Mouse (Mus musculus) lung, postnatal 0 days (tissue): ENCODE results near the gene Mmp19. TPM values are rescaled to one million over a fixed set of nuclear protein-coding genes. Genes with fewer than 3 reads are reported as not detected.

Experiments used
- ATAC-seq: fragments of 200-750 bp; cut with Nextera tagmentation; 2 replicates; pipeline ENCODE4 v1.8.0; 2017; ENCODE audit warnings: moderate library complexity
- DNase-seq: peaks from one replicate; pipeline ENCODE4 v3.0.0-alpha.2; 2016; ENCODE audit warnings: low spot score
- H3K27ac ChIP-seq: fragments of 300-500 bp; sonication (generic); 2 replicates; pipeline ENCODE4 v1.5.1; 2014; ENCODE audit warnings: antibody characterized with exemption, mild to moderate bottlenecking, low read length, mixed read lengths
- H3K27me3 ChIP-seq: fragments of 300-500 bp; sonication (generic); replicated peaks from 2 replicates; pipeline ENCODE4 v1.6.1; 2014; ENCODE audit warnings: low read length, mixed read lengths; ENCODE audit not compliant: insufficient read depth
- H3K36me3 ChIP-seq: fragments of 300-500 bp; sonication (generic); 2 replicates; pipeline ENCODE4 v1.6.1; 2014; ENCODE audit warnings: low read length, mixed read lengths; ENCODE audit not compliant: insufficient read depth
- H3K4me1 ChIP-seq: fragments of 300-500 bp; sonication (generic); 2 replicates; pipeline ENCODE4 v1.6.1; 2014; ENCODE audit warnings: antibody characterized with exemption, low read depth, low read length, mixed read lengths; ENCODE audit not compliant: insufficient read depth
- H3K4me2 ChIP-seq: fragments of 300-500 bp; sonication (generic); replicated peaks from 2 replicates; pipeline ENCODE4 v1.6.1; 2014; ENCODE audit warnings: low read depth, mild to moderate bottlenecking, low read length, moderate library complexity, mixed read lengths
- H3K4me3 ChIP-seq: fragments of 300-500 bp; sonication (generic); 2 replicates; pipeline ENCODE4 v1.5.1; 2014; ENCODE audit warnings: low read depth, low read length
- H3K9ac ChIP-seq: fragments of 300-500 bp; sonication (generic); replicated peaks from 2 replicates; pipeline ENCODE4 v1.6.1; 2014; ENCODE audit warnings: low read depth, mild to moderate bottlenecking
- H3K9me3 ChIP-seq: fragments of 300-500 bp; sonication (generic); 2 replicates; pipeline ENCODE4 v1.6.1; 2016; ENCODE audit warnings: low read length, mixed read lengths
- CTCF ChIP-seq: IDR thresholded peaks from 2 replicates; pipeline ENCODE4 v1.5.1; 2016; ENCODE audit warnings: antibody characterized with exemption, mild to moderate bottlenecking
- EP300 ChIP-seq: IDR thresholded peaks from 2 replicates; pipeline ENCODE4 v1.6.1; 2016; ENCODE audit warnings: antibody characterized with exemption, mild to moderate bottlenecking, control low read depth
- WGBS: fragments of 180-500 bp; shearing (Covaris S2); extraction: QIAGEN DNeasy Blood & Tissue Kit; methylation state at CpG from one replicate; pipeline ENCODE4 v1.1.7; 2014; 5-methylcytosine and 5-hydroxymethylcytosine counted together
- polyA plus RNA-seq: library from polyadenylated mRNA; unstranded; fragments of >200 nt; fragmentation: Nextera tagmentation; extraction: Ambion mirVana; gene quantifications from 2 replicates; pipeline ENCODE4 v1.2.1, GENCODE M21; 2015

Mmp19 gene
- polyA plus RNA-seq, 1 experiment from 2014 or later, result 8.2 TPM

- H3K4me2 ChIP-seq, result no peak overlapping the region
- H3K27ac ChIP-seq, result no peak overlapping the region
- H3K4me3 ChIP-seq, result no peak overlapping the region
- H3K4me1 ChIP-seq, result no peaks in the 10 kb centered on the region
- no peak for DNase-seq
- TF ChIP-seq CTCF, result no peak
- TF ChIP-seq EP300, result no peak
- no peak overlapping the region for H3K9ac ChIP-seq
- no peak for ATAC-seq
- no peaks in the 10 kb centered on the region for H3K27me3 ChIP-seq
- no peaks in the 10 kb centered on the region for H3K9me3 ChIP-seq
- H3K36me3 ChIP-seq, result peaks cover 21% of the 10 kb centered on the region; the same call in 1 of the 2 replicates
Measured at GRCm38 (mm10) chr10:128839434-128839833, 48.7 kb downstream of the Mmp19 start.

- H3K27me3 ChIP-seq, result no peaks in the 10 kb centered on the region
- peaks cover 28% of the 10 kb centered on the region; the same call in 1 of the 2 replicates for H3K36me3 ChIP-seq
- H3K9me3 ChIP-seq, result no peaks in the 10 kb centered on the region
- no peaks in the 10 kb centered on the region for H3K4me1 ChIP-seq
- no peak overlapping the region for H3K4me2 ChIP-seq
- ATAC-seq, result no peak
- no peak overlapping the region for H3K4me3 ChIP-seq
- TF ChIP-seq CTCF, result no peak
- no peak for DNase-seq
- no peak overlapping the region for H3K9ac ChIP-seq
- no peak overlapping the region for H3K27ac ChIP-seq
Measured at GRCm38 (mm10) chr10:128840612-128841011, 49.9 kb downstream of the Mmp19 start.

- H3K27me3 ChIP-seq, result no peaks in the 10 kb centered on the region
- no peak overlapping the region for H3K27ac ChIP-seq
- TF ChIP-seq EP300 (no peak), CTCF (no peak)
- ATAC-seq (no peak), DNase-seq (no peak)
- H3K36me3 ChIP-seq, result peaks cover 24% of the 10 kb centered on the region; the same call in 1 of the 2 replicates
- H3K4me1 ChIP-seq, result no peaks in the 10 kb centered on the region
- H3K4me2 ChIP-seq, result no peak overlapping the region
- WGBS, result 90% methylated on average over 5 of the region's 5 CpGs
- H3K4me3 ChIP-seq, result no peak overlapping the region
- H3K9ac ChIP-seq, result no peak overlapping the region
- no peaks in the 10 kb centered on the region for H3K9me3 ChIP-seq
Measured at GRCm38 (mm10) chr10:128843260-128843659, 52.5 kb downstream of the Mmp19 start.

GRCm38 (mm10) chr10:128845516-128845915, 54.8 kb downstream of the Mmp19 start:
- no peak overlapping the region for H3K4me3 ChIP-seq
- TF ChIP-seq CTCF, result peak; percentile 76
- TF ChIP-seq EP300, result no peak
- DNase-seq, result peak; percentile 80

GRCm38 (mm10) chr10:128846664-128847063, 56.0 kb downstream of the Mmp19 start:
- H3K36me3 ChIP-seq, result peaks cover 23% of the 10 kb centered on the region; the same call in 1 of the 2 replicates
- ATAC-seq, result no peak

More at GRCm38 (mm10) chr10:128845516-128845915, 54.8 kb downstream of the Mmp19 start:
- no peak overlapping the region for H3K27ac ChIP-seq
- H3K9ac ChIP-seq, result no peak overlapping the region
- WGBS, result 60% methylated on average over 2 of the region's 2 CpGs
- no peaks in the 10 kb centered on the region for H3K4me1 ChIP-seq
- H3K27me3 ChIP-seq, result no peaks in the 10 kb centered on the region
- H3K9me3 ChIP-seq, result no peaks in the 10 kb centered on the region
- no peak for ATAC-seq
- H3K4me2 ChIP-seq, result no peak overlapping the region
- H3K36me3 ChIP-seq, result peaks cover 21% of the 10 kb centered on the region; the same call in 1 of the 2 replicates

GRCm38 (mm10) chr10:128848426-128848825, 57.7 kb downstream of the Mmp19 start:
- H3K4me2 ChIP-seq, result no peak overlapping the region
- H3K36me3 ChIP-seq, result peaks cover 15% of the 10 kb centered on the region; the same call in 1 of the 2 replicates
- no peak overlapping the region for H3K9ac ChIP-seq
- no peak overlapping the region for H3K27ac ChIP-seq
- DNase-seq (no peak), ATAC-seq (no peak)
- TF ChIP-seq EP300, result no peak
- no peak for TF ChIP-seq CTCF
- no peaks in the 10 kb centered on the region for H3K9me3 ChIP-seq
- WGBS, result 69% methylated on average over 2 of the region's 2 CpGs
- H3K4me3 ChIP-seq, result no peak overlapping the region
- no peaks in the 10 kb centered on the region for H3K27me3 ChIP-seq
- H3K4me1 ChIP-seq, result no peaks in the 10 kb centered on the region

More at GRCm38 (mm10) chr10:128846664-128847063, 56.0 kb downstream of the Mmp19 start:
- no peak overlapping the region for H3K4me3 ChIP-seq
- 91% methylated on average over 4 of the region's 4 CpGs for WGBS
- H3K4me2 ChIP-seq, result no peak overlapping the region
- no peak overlapping the region for H3K9ac ChIP-seq
- H3K9me3 ChIP-seq, result no peaks in the 10 kb centered on the region
- no peaks in the 10 kb centered on the region for H3K4me1 ChIP-seq
- no peak for DNase-seq
- no peaks in the 10 kb centered on the region for H3K27me3 ChIP-seq
- H3K27ac ChIP-seq, result no peak overlapping the region
- TF ChIP-seq EP300, result no peak
- TF ChIP-seq CTCF, result no peak

- H3K4me2 ChIP-seq, result no peak overlapping the region
- no peak overlapping the region for H3K4me3 ChIP-seq
- 0 out of 2 replicates have a peak, but pooled peaks cover 7% of the 10 kb centered on the region for H3K36me3 ChIP-seq
- no peak overlapping the region for H3K9ac ChIP-seq
- WGBS, result 79% methylated on average over 3 of the region's 3 CpGs
- TF ChIP-seq CTCF, result no peak
- TF ChIP-seq EP300, result no peak
- H3K9me3 ChIP-seq, result no peaks in the 10 kb centered on the region
- no peaks in the 10 kb centered on the region for H3K4me1 ChIP-seq
- ATAC-seq, result no peak
- H3K27ac ChIP-seq, result no peak overlapping the region
- DNase-seq, result no peak
- H3K27me3 ChIP-seq, result no peaks in the 10 kb centered on the region
Measured at GRCm38 (mm10) chr10:128850339-128850738, 59.6 kb downstream of the Mmp19 start.

Other genes starting within 250 kb of the Mmp19 start
- gene Zc3h10, start 243.1 kb upstream of the Mmp19 start, polyA plus RNA-seq, result 13.6 and 15.3 TPM in 2 replicates
- gene Rpl41, start 241.6 kb upstream of the Mmp19 start, polyA plus RNA-seq, result 2,921 and 3,267 TPM in 2 replicates
- 64.2 and 66.5 TPM in 2 replicates for gene Pa2g4, start 224.9 kb upstream of the Mmp19 start, polyA plus RNA-seq
- 21.4 and 22.6 TPM in 2 replicates for gene Erbb3, start 201.3 kb upstream of the Mmp19 start, polyA plus RNA-seq
- gene Rps26, start 164.2 kb upstream of the Mmp19 start, polyA plus RNA-seq, result 459 and 465 TPM in 2 replicates
- 1.3 and 1.5 TPM in 2 replicates for gene Ikzf4, start 144.9 kb upstream of the Mmp19 start, polyA plus RNA-seq
- gene Suox, start 116.8 kb upstream of the Mmp19 start, polyA plus RNA-seq, result 12.3 and 12.6 TPM in 2 replicates
- 69.1 and 71.8 TPM in 2 replicates for gene Rab5b, start 94.6 kb upstream of the Mmp19 start, polyA plus RNA-seq
- 1.0 and 1.4 TPM in 2 replicates for gene Pmel, start 86.7 kb upstream of the Mmp19 start, polyA plus RNA-seq
- 33.9 and 34.7 TPM in 2 replicates for gene Cdk2, start 85.9 kb upstream of the Mmp19 start, polyA plus RNA-seq
- gene Dgka, start 46.1 kb upstream of the Mmp19 start, polyA plus RNA-seq, result 16.8 and 17.9 TPM in 2 replicates
- gene Pym1, start 43.0 kb upstream of the Mmp19 start, polyA plus RNA-seq, result 23.4 and 24.9 TPM in 2 replicates
- 44.0 and 51.9 TPM in 2 replicates for gene Dnajc14, start 13.2 kb downstream of the Mmp19 start, polyA plus RNA-seq
- 13.6 and 13.8 TPM in 2 replicates for gene Tmem198b, start 13.5 kb downstream of the Mmp19 start, polyA plus RNA-seq
- 113 and 119 TPM in 2 replicates for gene Sarnp, start 26.4 kb downstream of the Mmp19 start, polyA plus RNA-seq
- gene Ormdl2, start 30.7 kb downstream of the Mmp19 start, polyA plus RNA-seq, result 59.8 and 62.1 TPM in 2 replicates
- gene Gdf11, start 100.8 kb downstream of the Mmp19 start, polyA plus RNA-seq, result 1.6 and 2.1 TPM in 2 replicates
- 761 and 764 TPM in 2 replicates for gene Cd63, start 110.1 kb downstream of the Mmp19 start, polyA plus RNA-seq
- 13.2 and 16.7 TPM in 2 replicates for gene Rdh5, start 132.0 kb downstream of the Mmp19 start, polyA plus RNA-seq
- 228 and 243 TPM in 2 replicates for gene Bloc1s1, start 133.1 kb downstream of the Mmp19 start, polyA plus RNA-seq
- 14.6 and 20.7 TPM in 2 replicates for gene Itga7, start 142.9 kb downstream of the Mmp19 start, polyA plus RNA-seq
- 0.10 and 0.33 TPM in 2 replicates for gene Mettl7b, start 170.1 kb downstream of the Mmp19 start, polyA plus RNA-seq
- gene Olfr9, start 198.5 kb downstream of the Mmp19 start, polyA plus RNA-seq, result not detected in 2 replicates
- not detected in 2 replicates for gene Olfr763, start 219.9 kb downstream of the Mmp19 start, polyA plus RNA-seq
- not detected in 2 replicates for gene Olfr764-ps1, start 249.0 kb downstream of the Mmp19 start, polyA plus RNA-seq